In the genomic region with DNA sequence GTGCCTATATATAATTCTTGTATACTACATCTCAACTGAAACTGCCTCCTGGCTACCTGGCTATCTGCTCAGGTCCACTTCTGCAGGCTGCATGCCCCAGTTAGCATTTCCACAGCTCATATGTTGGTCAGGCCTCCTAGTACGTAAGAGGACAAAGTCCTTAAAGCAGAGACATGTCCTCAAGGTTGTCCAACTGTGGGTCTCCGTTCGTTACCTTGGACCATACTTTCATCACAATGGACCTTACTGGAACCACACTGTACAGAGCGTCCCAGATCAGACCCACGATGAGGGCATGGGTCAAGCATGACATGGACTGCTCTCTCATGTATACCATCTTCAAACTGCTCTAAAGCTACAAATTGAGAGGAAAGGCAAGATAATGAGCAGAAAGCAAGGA, we compare ENCODE assay signal across 26 mouse cellular contexts.
"Had no signal": no experiment of that assay in that cellular context is flagged by ENCODE, and none has a peak within 500 bp of the region (broad histone marks: within the 10 kb centered on the region; RNA-seq: fewer than 3 reads in every experiment).

No protein-coding gene starts in this region.

- H3K27me3 ChIP-seq: heart, embryonic 15.5 days; hindbrain, embryonic 12.5 days; kidney, embryonic 15.5 days; limb, embryonic 13.5 days; limb, embryonic 15.5 days; liver, embryonic 13.5 days had no signal

- H3K9ac ChIP-seq: forebrain, postnatal 0 days; heart, embryonic 13.5 days; heart, embryonic 15.5 days; hindbrain, embryonic 12.5 days; kidney, embryonic 15.5 days; limb, embryonic 13.5 days; limb, embryonic 15.5 days; liver, embryonic 13.5 days had no signal

- H3K27ac ChIP-seq: heart, adult 2 months; heart, embryonic 13.5 days; heart, embryonic 15.5 days; hindbrain, embryonic 12.5 days; hindbrain, postnatal 0 days; kidney, embryonic 15.5 days; kidney, postnatal 0 days; limb, embryonic 13.5 days; limb, embryonic 15.5 days; liver, embryonic 13.5 days had no signal

- H3K36me3 ChIP-seq: heart, embryonic 13.5 days; heart, embryonic 15.5 days; hindbrain, embryonic 12.5 days; kidney, embryonic 15.5 days; limb, embryonic 13.5 days; limb, embryonic 15.5 days; liver, embryonic 13.5 days had no signal

- ATAC-seq: forebrain, postnatal 0 days; hindbrain, postnatal 0 days; intestine, embryonic 16.5 days had no signal

- H3K4me3 ChIP-seq: heart, adult 2 months; heart, embryonic 13.5 days; heart, embryonic 15.5 days; hindbrain, embryonic 12.5 days; kidney, embryonic 15.5 days; limb, embryonic 13.5 days; limb, embryonic 15.5 days; liver, embryonic 13.5 days had no signal

- H3K9me3 ChIP-seq: heart, embryonic 13.5 days; heart, embryonic 15.5 days; hindbrain, embryonic 12.5 days; kidney, embryonic 15.5 days; limb, embryonic 13.5 days; limb, embryonic 15.5 days; liver, embryonic 13.5 days had no signal

- H3K4me1 ChIP-seq: heart, embryonic 13.5 days; heart, embryonic 15.5 days; liver, embryonic 13.5 days had no signal

- H3K4me2 ChIP-seq: heart, embryonic 11.5 days; heart, embryonic 13.5 days; heart, embryonic 15.5 days; hindbrain, embryonic 12.5 days; kidney, embryonic 15.5 days; limb, embryonic 13.5 days; limb, embryonic 15.5 days; liver, embryonic 13.5 days had no signal

- DNase-seq: forebrain, postnatal 0 days; gastrocnemius, postnatal 14 days; gastrocnemius, postnatal 36 days; heart, adult 11 months; heart, adult 2 months; heart, postnatal 14 days; heart, postnatal 36 days; kidney, adult 11 months; kidney, adult 2 months; kidney, adult 9 months; kidney, postnatal 14 days; kidney, postnatal 36 days; layer of hippocampus, adult 9-11 months; layer of hippocampus, postnatal 36 days; left cerebral cortex, postnatal 4 days; liver, embryonic 13.5 days had no signal
